Mouse (Mus musculus) left cerebral cortex, postnatal 36 days (tissue): ENCODE measurements at regions not wholly inside any gene's neighbourhood (a gene's known extent, or its start where the extent isn't known, plus 50 kb on each side); places are given as distances from the start of the nearest gene placed in this dataset.
"Not testable (repeated sequence)": the region's sequence is repeated elsewhere in the genome, so short reads cannot be mapped to it uniquely, and the experiment has no call there.

Experiments
- DNase-seq, 2 experiments: peaks; one replicate each; pipeline ENCODE4 v3.0.0; 2021 to 2022; ENCODE audit warnings: low spot score in 2 of 2, mixed read lengths in 1 of 2
- intact Hi-C: fragments of 180-260 bp; cut with DNase I; formaldehyde crosslinking; loops from one replicate; pipeline ENCODE4 v1.15.1; 2025

- DNase-seq, result no peak
- intact Hi-C loops, result no loop called here
These were observed 66.5 kb downstream of the Otx2 start for GRCm38 (mm10) chr14:48607131-48607530.

GRCm38 (mm10) chr14:48603490-48603889 is 70.1 kb downstream of the Otx2 start:
- DNase-seq, result no peak
- intact Hi-C loops, result no loop called here

- no peak for DNase-seq
- intact Hi-C loops, result no loop called here
These were observed 79.3 kb downstream of the Otx2 start for GRCm38 (mm10) chr14:48594334-48594733.

GRCm38 (mm10) chr14:48593363-48593762 is 80.3 kb downstream of the Otx2 start:
- intact Hi-C loops, result no loop called here
- DNase-seq, result no peak

- DNase-seq, result no peak
- intact Hi-C loops, result no loop called here
These were observed 82.0 kb downstream of the Otx2 start for GRCm38 (mm10) chr14:48591483-48592230.

- intact Hi-C loops, result no loop called here
- no peak for DNase-seq
These were observed 83.2 kb downstream of the Otx2 start for GRCm38 (mm10) chr14:48590426-48590825.

- DNase-seq, result no peak
- intact Hi-C loops, result no loop called here
These were observed 83.8 kb downstream of the Otx2 start for GRCm38 (mm10) chr14:48589702-48590325.

- peak in 1 of 2 experiments; percentile 5 for DNase-seq
- intact Hi-C loops, result no loop called here
These were observed 87.8 kb downstream of the Otx2 start for GRCm38 (mm10) chr14:48585820-48586219.

GRCm38 (mm10) chr14:48584571-48584970 is 89.0 kb downstream of the Otx2 start:
- no peak for DNase-seq
- intact Hi-C loops, result no loop called here

- no peak for DNase-seq
- intact Hi-C loops, result no loop called here
These were observed 90.1 kb downstream of the Otx2 start for GRCm38 (mm10) chr14:48583516-48583915.

- intact Hi-C loops, result no loop called here
- DNase-seq, result no peak
These were observed 91.5 kb downstream of the Otx2 start for GRCm38 (mm10) chr14:48582080-48582479.

- DNase-seq, intact Hi-C loops: not testable (repeated sequence)
These were observed 92.3 kb downstream of the Otx2 start for GRCm38 (mm10) chr14:48581308-48581707.

GRCm38 (mm10) chr14:48580396-48580795 is 93.2 kb downstream of the Otx2 start:
- intact Hi-C loops, result no loop called here
- DNase-seq, result no peak

GRCm38 (mm10) chr14:48579985-48580384 is 93.6 kb downstream of the Otx2 start:
- no peak for DNase-seq
- intact Hi-C loops, result no loop called here
